Comparison of ENCODE assay signal across 8 mouse cellular contexts in the genomic region with DNA sequence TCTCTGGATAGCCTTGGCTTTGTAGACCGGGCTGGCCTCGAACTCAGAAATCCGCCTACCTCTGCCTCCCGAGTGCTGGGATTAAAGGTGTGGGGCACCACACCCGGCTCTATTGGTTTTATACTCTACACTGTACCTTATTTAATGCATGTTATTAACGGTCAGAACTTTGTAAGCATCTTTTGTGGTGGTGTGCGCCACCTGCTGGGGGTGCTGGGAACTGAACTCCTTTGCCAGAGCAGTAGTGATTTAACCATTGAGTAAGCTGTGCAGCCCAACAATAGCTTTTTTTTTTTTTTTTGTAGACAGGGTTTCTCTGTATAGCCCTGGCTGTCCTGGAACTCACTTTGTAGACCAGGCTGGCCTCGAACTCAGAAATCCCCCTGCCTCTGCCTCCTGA. TPM values are rescaled to one million over a fixed set of nuclear protein-coding genes. Genes with fewer than 3 reads are reported as not detected.
DNase-seq lines count a peak whose midpoint lies in the region; ATAC-seq and TF ChIP-seq lines count a peak whose summit lies in the region.
"Not testable (repeated sequence)": the region's sequence is repeated elsewhere in the genome, so short reads cannot be mapped to it uniquely, and the experiment has no call there.

No protein-coding gene starts in this region.

- intact Hi-C loops in left cerebral cortex, adult 2 months (cut with DNase I), result loop anchor here (1.0 to 5.0 kb wide), 2 partner anchors 39 to 87 kb away; partner anchors contain the start of gene Pcbd2

- not testable (repeated sequence) for H3K4me3 ChIP-seq in left cerebral cortex, adult 2 months

- TF ChIP-seq CTCF in left cerebral cortex, adult 2 months (IDR thresholded peaks at IDR 0.05), result peak; percentile 82

- H3K27ac ChIP-seq in left cerebral cortex, adult 2 months, result not testable (repeated sequence)

- DNase-seq in ZHBTc4 (ENCODE audit: low read depth, low spot score), result peak; percentile 85
- peak; percentile 84 to 87 for DNase-seq in cerebellum, postnatal 14 days
- peak; percentile 70 to 71 for DNase-seq in frontal cortex, postnatal 25 days (ENCODE audit: low spot score in 2 of 2)
- peak; percentile 50 for DNase-seq in hindlimb bud, embryonic 11.5 days (ENCODE audit: extremely low spot score, low read depth, low spot score)
- peak; percentile 66 to 76 for DNase-seq in left cerebral cortex, adult 2 months (ENCODE audit: extremely low spot score in 1 of 2, low spot score in 2 of 2)
- peak; percentile 62 for DNase-seq in right cerebral cortex, postnatal 25 days
- peak; percentile 72 for DNase-seq in urinary bladder, postnatal 25 days (ENCODE audit: low spot score)

- ATAC-seq in megakaryocyte progenitor cell, adult 5-6 weeks (replicated peaks; ENCODE audit: poor library complexity), result peak; percentile 97

RNA-seq across cellular contexts. Expression of gene Ddx46, which starts 5.7 kb away (rescaled TPM):
- total RNA-seq in left cerebral cortex, adult 2 months (2021), result 10 to 100 TPM; 48.5 to 50.3 TPM
- 62.4 and 76.8 TPM in 2 replicates for total RNA-seq in megakaryocyte progenitor cell, adult 5-6 weeks (2015)
- 79.0 and 153 TPM in 2 replicates for total RNA-seq in megakaryocyte progenitor cell, adult 5-6 weeks (2017)

RNA-seq across cellular contexts. Expression of gene Caml, which starts 17.7 kb away (rescaled TPM):
- 10 to 100 TPM; 42.6 to 45.3 TPM for total RNA-seq in left cerebral cortex, adult 2 months (2021)
- 50.0 and 50.4 TPM in 2 replicates for total RNA-seq in megakaryocyte progenitor cell, adult 5-6 weeks (2015)
- total RNA-seq in megakaryocyte progenitor cell, adult 5-6 weeks (2017), result 49.5 and 54.7 TPM in 2 replicates

RNA-seq across cellular contexts. Expression of gene B4galt7, which starts 40.8 kb away (rescaled TPM):
- 10 to 100 TPM; 24.7 to 25.8 TPM for total RNA-seq in left cerebral cortex, adult 2 months (2021)
- total RNA-seq in megakaryocyte progenitor cell, adult 5-6 weeks (2015), result 10.6 and 13.0 TPM in 2 replicates
- 12.8 and 16.7 TPM in 2 replicates for total RNA-seq in megakaryocyte progenitor cell, adult 5-6 weeks (2017)

RNA-seq across cellular contexts. Expression of gene B230219D22Rik, which starts 52.4 kb away (rescaled TPM):
- total RNA-seq in left cerebral cortex, adult 2 months (2021), result 10 to 100 TPM; 74.6 to 77.8 TPM
- 65.0 and 76.9 TPM in 2 replicates for total RNA-seq in megakaryocyte progenitor cell, adult 5-6 weeks (2015)
- total RNA-seq in megakaryocyte progenitor cell, adult 5-6 weeks (2017), result 35.9 and 39.5 TPM in 2 replicates
